Mouse (Mus musculus): Measurements from ENCODE around the gene Car6.

Car6 gene

GRCm38 (mm10) chr4:150201232-150201631, at the start of gene Car6:
TSS of gene Car6 (minus strand) at chr4:150201332.
- no peak for DNase-seq

- no peak for DNase-seq
These were observed 48.7 kb upstream of the Car6 start for GRCm38 (mm10) chr4:150249731-150250270.

GRCm38 (mm10) chr4:150248917-150249316, 47.8 kb upstream of the Car6 start:
- DNase-seq: no peak

- DNase-seq: peak; percentile 84 to 86
These were observed 46.9 kb upstream of the Car6 start for GRCm38 (mm10) chr4:150248009-150248408.

GRCm38 (mm10) chr4:150245876-150246275, 44.7 kb upstream of the Car6 start:
- no peak for DNase-seq

GRCm38 (mm10) chr4:150242745-150243144, 41.6 kb upstream of the Car6 start:
- DNase-seq: no peak

- no peak for DNase-seq
These were observed 40.6 kb upstream of the Car6 start for GRCm38 (mm10) chr4:150241708-150242107.

GRCm38 (mm10) chr4:150240381-150240886, 39.3 kb upstream of the Car6 start:
- DNase-seq: no peak

- DNase-seq: peak; percentile 77 to 82
These were observed 38.8 kb upstream of the Car6 start for GRCm38 (mm10) chr4:150239951-150240368.

- no peak for DNase-seq
These were observed 38.4 kb upstream of the Car6 start for GRCm38 (mm10) chr4:150239503-150239902.

GRCm38 (mm10) chr4:150239087-150239480, 38.0 kb upstream of the Car6 start:
- no peak for DNase-seq

GRCm38 (mm10) chr4:150238433-150239086, 37.4 kb upstream of the Car6 start:
- DNase-seq: peak in 1 of 2 experiments; percentile 58

- peak; percentile 50 to 60 for DNase-seq
These were observed 36.7 kb upstream of the Car6 start for GRCm38 (mm10) chr4:150237636-150238361.

- peak; percentile 99 for DNase-seq
These were observed 35.7 kb upstream of the Car6 start, which contains the start of gene Eno1 for GRCm38 (mm10) chr4:150236521-150237481. TSS of gene Eno1 (plus strand) at chr4:150236721.

- DNase-seq: no peak
These were observed 34.9 kb upstream of the Car6 start for GRCm38 (mm10) chr4:150236031-150236430.

- no peak for DNase-seq
These were observed 34.5 kb upstream of the Car6 start for GRCm38 (mm10) chr4:150235585-150235984.

- no peak for DNase-seq
These were observed 33.6 kb upstream of the Car6 start for GRCm38 (mm10) chr4:150234599-150235327.

GRCm38 (mm10) chr4:150231871-150232270, 30.7 kb upstream of the Car6 start:
- DNase-seq: peak; percentile 79 to 81

- DNase-seq: peak; percentile 53 to 57
These were observed 29.6 kb upstream of the Car6 start for GRCm38 (mm10) chr4:150230460-150231407.

- DNase-seq: no peak
These were observed 28.7 kb upstream of the Car6 start for GRCm38 (mm10) chr4:150229747-150230390.

Data from cerebellum, postnatal 25 days (tissue).